Mouse (Mus musculus) monocyte, adult 2 months (primary cell): ENCODE measurements around the gene 0610037L13Rik.

Experiments
- DNase-seq, 2 experiments: peaks; one replicate each; pipeline ENCODE4 v3.0.0; 2022; ENCODE audit warnings: low spot score in 2 of 2, low read depth in 1 of 2

0610037L13Rik gene

DNA sequence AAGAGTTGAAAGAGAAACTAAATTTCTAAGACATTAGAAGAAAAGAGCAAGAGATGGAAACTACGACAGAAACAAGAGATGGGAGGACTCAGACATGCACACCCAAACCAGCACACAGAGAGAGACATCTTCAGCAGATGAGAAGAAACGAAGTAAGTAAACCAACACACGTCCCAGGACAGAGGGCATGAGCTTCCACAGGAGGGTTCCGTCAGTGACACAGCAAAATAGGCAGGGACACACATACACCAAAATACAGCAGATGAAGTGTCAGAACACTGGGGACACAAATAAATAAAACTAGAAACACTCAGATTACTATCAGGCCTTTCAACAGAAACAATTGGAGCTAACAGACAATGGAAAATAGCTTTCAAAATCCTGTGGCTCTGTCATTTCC is 20.4 kb downstream of the 0610037L13Rik start:
- DNase-seq = no peak

GRCm38 (mm10) chr4:107920336-107920735 is 30.7 kb downstream of the 0610037L13Rik start:
- no peak for DNase-seq

GRCm38 (mm10) chr4:107921152-107921695 is 31.6 kb downstream of the 0610037L13Rik start:
- no peak for DNase-seq

DNA sequence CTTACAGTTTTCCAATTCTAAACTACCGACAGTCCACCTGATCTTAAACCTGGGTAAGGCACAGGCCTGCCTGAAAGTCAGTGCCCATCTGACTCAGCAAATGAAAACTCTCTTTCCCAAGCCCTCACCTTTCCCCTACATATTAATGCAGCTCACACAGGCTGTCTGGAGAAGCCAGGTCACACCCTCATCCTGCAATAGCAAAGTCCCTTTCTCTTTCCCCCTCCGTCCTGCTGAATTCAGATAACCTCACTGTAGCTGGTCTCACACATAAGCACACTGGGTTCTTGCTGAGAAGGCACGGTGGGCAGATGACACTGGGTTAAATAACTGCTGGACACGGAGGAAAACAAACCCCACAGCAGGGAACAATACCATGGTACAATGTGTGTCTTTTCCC is 32.3 kb downstream of the 0610037L13Rik start:
- DNase-seq = no peak

GRCm38 (mm10) chr4:107923145-107923802 is 33.7 kb downstream of the 0610037L13Rik start, which contains the start of gene Cpt2:
Cpt2 (minus strand) TSS chr4:107923610.
- DNase-seq = peak; percentile 88 to 92

GRCm38 (mm10) chr4:107923803-107924194 is 34.2 kb downstream of the 0610037L13Rik start:
- no peak for DNase-seq

GRCm38 (mm10) chr4:107928269-107928668 is 38.7 kb downstream of the 0610037L13Rik start:
- DNase-seq = no peak

- DNase-seq = no peak
These were observed 39.1 kb downstream of the 0610037L13Rik start for GRCm38 (mm10) chr4:107928726-107929125.

DNA sequence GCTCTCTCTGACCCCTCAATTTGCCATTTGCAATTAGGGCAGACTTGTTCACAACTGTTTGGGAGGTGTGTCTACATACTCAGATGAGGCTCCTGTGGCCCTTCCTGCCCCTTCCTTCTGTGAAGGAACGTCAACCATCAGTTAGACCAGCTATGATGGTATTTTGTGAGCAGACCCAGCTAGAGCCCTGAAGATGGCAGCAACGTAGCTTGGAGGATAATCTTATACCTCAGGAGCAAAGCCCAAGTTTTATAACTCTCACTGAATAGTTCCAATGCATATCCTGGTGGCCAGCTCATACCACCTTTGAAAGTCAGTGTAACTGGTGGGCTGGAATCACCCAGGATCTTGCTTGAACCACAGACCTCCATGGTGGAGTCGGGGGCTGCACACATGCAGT is 41.8 kb downstream of the 0610037L13Rik start:
- no peak for DNase-seq

GRCm38 (mm10) chr4:107933239-107933638 is 43.6 kb downstream of the 0610037L13Rik start:
- no peak for DNase-seq

GRCm38 (mm10) chr4:107935254-107935653 is 45.6 kb downstream of the 0610037L13Rik start:
- DNase-seq = peak; percentile 11 to 34

GRCm38 (mm10) chr4:107937338-107937737 is 47.7 kb downstream of the 0610037L13Rik start:
- DNase-seq = no peak

- no peak for DNase-seq
These were observed 48.5 kb downstream of the 0610037L13Rik start for GRCm38 (mm10) chr4:107938124-107938523.

GRCm38 (mm10) chr4:107942741-107943140 is 53.1 kb downstream of the 0610037L13Rik start:
- no peak for DNase-seq

GRCm38 (mm10) chr4:107944141-107944540 is 54.5 kb downstream of the 0610037L13Rik start:
- DNase-seq = no peak
